Mouse (Mus musculus) A20 (cell line): ENCODE results near the gene Asb11.

Experiments used
- DNase-seq: peaks from one replicate; pipeline ENCODE4 v3.0.0-alpha.2; 2011; ENCODE audit warnings: low read depth, low spot score

The Asb11 gene

GRCm38 (mm10) chrX:164436709-164437108, at the start of gene Asb11:
Gene Asb11, plus strand, starts transcription at chrX:164436994.
- DNase-seq, result no peak

GRCm38 (mm10) chrX:164394091-164394490, 42.7 kb upstream of the Asb11 start:
- no peak for DNase-seq

- DNase-seq, result peak; percentile 20
These were observed 38.3 kb upstream of the Asb11 start for GRCm38 (mm10) chrX:164398456-164398855.

DNA sequence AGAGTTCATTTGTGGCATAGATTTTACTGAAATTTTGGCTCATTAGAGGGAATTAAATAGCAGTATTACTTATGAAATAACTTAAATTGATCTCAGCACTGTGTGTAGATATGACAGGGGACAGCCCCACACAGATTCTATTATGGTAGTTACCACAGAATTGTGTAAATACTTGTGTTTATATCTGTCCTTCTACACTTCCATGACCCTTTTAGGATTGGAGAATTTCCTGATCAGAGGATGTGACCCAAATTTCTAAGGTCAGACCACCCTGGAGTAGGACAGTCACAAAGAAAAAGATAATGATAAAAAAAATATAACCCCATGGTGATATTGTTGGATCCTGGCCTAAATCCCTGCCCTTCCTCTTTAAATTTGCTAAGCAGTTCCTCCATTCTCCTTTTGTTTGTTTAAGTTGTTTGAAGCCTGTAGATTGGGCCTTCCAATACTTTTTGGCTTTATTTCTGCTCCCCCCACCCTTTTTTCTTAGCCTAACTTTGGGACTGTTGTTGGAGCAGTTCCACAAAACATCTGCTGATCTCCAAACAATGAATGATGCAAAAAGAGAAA, 31.6 kb upstream of the Asb11 start:
- DNase-seq, result no peak

- DNase-seq, result no peak
These were observed 30.4 kb upstream of the Asb11 start for GRCm38 (mm10) chrX:164406133-164407022.

GRCm38 (mm10) chrX:164408301-164408927, 28.4 kb upstream of the Asb11 start:
- no peak for DNase-seq

DNA sequence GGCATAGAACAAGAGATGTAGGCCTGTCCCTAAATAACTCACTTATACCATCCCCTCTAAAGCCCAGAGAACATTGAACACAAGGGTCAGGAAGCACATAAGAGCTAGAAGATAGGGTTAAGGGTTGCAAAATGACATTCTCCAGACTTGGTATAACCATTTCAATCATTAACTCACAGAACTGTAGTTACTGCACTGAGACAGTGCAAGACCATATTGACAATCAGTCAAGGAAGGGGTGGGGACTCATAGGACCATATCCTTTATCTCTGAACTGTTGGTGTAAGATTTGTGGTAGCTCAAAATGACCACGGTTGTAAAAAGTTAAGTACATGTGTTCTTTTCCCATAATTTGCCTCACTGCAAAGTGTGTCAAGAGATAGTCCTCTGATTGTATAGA, 26.2 kb upstream of the Asb11 start:
- no peak for DNase-seq

DNA sequence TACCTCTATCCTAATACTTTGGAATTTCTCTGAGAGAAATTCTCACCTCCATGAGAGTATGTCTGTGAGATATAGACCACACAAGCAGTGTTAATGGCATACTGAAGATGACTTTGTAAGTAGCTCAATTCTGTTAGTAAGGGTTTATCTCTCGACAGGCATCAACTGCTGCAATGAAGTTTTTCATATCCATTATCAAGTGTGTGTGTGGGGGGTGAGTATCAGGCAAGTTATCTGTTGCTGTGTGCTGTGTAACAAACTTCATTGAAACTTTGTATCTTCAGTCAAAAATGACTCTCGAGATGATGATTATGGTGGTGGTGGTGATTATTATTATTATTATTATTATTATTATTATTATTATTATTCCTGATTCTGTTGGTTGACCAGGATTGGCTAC, 20.0 kb upstream of the Asb11 start:
- DNase-seq, result no peak

DNA sequence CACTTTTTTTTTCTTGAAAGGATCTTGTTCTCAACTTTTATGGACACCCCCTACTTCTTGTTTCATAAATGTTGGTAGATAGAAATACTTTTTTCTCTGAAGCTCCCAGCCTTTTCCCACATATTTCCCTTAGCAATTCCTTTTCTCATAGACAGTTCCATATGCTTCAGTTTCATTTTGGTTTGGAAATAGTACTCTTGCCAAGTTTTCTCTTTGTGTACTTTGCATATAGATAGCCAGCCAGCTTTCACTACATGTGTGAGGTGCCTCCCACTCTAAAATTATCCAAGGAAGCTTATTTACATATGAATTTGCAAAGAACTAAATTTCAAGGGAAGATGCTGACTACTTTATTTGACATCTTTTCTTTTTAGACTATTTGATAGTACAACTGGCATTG, 18.8 kb upstream of the Asb11 start:
- no peak for DNase-seq

GRCm38 (mm10) chrX:164419471-164419939, 17.3 kb upstream of the Asb11 start, which contains the start of gene Piga:
Gene Piga, plus strand, starts transcription at chrX:164419787.
- DNase-seq, result peak; percentile 93

DNA sequence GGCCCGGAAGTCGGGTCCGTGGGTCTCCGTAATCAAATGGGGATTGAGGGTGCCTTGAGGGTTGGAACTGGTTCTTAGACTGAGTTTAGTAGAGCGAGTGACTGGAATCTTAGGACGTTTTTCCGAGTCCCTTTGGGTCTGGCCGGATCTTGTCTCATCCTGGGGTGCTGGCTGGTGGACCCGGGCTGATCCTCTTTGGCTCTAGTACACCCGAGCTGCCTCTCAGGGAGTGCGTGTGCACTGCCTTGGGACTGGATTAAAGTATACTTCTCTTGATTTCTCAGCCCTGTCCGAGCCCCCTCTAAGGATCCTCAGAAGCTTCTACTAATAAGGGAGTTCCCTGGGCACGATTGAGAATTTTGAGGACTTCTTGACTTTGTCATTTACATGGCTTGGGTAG, 16.8 kb upstream of the Asb11 start:
- no peak for DNase-seq

DNA sequence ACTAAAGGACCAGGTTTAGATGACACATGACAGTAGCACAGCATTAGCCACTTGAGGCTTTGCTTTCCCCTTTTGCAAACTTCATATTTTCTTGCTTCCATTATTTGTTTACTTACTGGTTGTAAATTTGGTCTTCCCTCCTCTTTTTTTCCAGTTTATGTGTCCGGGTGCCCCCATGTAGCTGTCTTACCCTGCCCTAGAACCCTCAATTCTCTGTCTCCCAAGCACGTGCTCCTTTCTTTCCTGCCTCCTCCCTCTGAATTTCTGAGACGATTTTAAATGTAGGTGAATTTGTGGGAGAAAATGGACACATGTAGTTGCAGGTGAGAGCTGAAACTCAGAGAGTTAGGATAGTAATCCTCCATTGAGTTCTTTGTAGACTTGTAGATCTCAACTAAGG, 16.3 kb upstream of the Asb11 start:
- DNase-seq, result no peak

- DNase-seq, result no peak
These were observed 12.0 kb upstream of the Asb11 start for GRCm38 (mm10) chrX:164424821-164425220.

- no peak for DNase-seq
These were observed 9.5 kb upstream of the Asb11 start for GRCm38 (mm10) chrX:164427295-164427694.

DNA sequence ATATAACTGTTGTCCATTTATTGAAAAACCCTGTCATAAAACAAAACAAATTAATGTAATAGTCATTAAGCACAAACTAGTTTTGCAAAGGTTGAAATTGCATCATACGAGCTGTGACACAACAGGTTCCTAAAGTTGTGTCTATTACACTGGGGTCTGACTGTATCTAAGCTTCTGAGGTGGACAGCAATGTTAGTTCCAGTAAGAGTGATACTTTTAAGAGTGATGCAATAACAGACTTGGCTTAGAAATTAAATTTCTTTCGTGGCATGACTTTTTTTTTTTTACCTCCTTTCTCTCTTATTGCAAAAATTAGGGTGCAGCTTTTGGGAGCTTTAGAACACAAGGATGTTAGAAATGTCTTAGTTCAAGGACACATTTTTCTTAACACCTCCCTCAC, 8.6 kb upstream of the Asb11 start:
- no peak for DNase-seq

- DNase-seq, result no peak
These were observed 6.2 kb upstream of the Asb11 start for GRCm38 (mm10) chrX:164430621-164431020.

GRCm38 (mm10) chrX:164431133-164431532, 5.7 kb upstream of the Asb11 start:
- DNase-seq, result no peak

DNA sequence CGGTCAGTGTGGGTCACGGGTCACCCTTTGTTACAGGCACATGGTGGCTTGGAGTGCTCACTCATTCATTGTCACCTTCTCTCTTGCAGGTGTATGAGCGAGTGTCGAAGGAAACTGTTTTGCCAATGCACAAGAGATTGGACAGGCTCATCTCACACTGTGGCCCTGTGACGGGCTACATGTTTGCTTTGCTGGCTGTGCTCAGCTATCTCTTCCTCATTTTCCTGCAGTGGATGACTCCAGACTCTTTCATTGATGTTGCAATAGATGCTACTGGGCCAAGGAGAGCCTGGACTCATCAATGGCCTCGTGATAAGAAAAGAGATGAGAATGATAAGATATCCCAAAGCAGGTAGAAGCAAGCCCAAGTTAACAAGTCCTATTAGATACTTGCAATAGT, 5.3 kb upstream of the Asb11 start:
- no peak for DNase-seq

DNA sequence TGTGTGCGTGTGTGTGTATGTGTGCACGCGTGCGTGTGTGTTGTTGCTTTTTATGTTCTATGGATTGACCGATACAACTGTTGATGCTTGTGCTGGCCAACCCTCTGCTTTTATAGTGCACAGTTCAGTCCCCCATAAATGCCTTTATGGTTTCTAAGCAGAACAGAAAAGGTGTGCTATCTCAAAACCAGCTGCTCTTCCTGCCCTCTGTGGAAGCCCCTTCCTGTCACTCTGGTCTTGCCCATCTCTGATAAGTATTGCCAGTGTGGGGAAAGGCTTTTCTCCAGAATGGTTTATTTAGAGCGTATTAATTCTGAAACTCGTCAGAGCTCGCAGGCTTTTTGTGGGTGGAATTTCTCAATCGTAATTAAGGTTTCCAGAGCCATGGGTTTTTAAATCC, 4.1 kb upstream of the Asb11 start:
- no peak for DNase-seq

DNA sequence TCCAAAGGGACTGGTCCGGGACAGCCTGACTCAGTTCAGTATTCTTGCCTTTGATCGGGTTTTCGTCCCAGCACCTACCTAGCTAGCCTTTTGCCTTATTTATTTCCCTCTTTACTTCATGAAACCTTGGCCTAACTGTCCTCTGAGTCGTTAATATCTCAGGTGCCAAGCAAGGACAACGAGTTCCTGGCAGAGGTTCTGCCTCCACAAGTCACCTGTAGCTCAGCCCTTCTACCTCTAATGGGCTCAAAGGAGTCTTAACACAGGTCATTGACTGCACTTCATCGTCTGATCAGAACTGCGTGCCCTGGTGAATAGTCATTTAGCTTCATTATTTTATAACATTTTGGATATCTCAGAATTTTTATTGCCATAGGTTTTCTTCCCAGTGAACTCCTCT, 2.7 kb downstream of the Asb11 start:
- DNase-seq, result no peak

- no peak for DNase-seq
These were observed 3.3 kb downstream of the Asb11 start for GRCm38 (mm10) chrX:164440140-164440539.

DNA sequence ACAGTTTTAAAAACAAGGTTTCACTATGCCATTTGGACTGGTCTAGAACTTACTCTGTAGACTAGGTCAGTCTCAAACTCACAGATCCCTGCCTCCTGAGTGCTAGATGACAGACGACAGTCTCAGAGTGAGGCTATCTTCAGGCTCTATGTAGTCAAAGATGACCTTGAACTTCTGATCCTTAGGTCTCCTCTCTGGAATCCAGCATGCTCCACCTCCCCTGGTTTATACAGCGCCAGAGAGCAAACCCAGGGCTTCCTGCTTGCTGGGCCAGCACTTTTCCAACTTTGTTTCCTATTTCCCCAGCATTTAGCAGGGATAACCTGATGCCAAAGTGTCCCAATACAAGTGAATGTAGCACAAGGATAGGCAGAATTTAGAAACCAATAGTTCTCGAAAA, 3.9 kb downstream of the Asb11 start:
- no peak for DNase-seq

DNA sequence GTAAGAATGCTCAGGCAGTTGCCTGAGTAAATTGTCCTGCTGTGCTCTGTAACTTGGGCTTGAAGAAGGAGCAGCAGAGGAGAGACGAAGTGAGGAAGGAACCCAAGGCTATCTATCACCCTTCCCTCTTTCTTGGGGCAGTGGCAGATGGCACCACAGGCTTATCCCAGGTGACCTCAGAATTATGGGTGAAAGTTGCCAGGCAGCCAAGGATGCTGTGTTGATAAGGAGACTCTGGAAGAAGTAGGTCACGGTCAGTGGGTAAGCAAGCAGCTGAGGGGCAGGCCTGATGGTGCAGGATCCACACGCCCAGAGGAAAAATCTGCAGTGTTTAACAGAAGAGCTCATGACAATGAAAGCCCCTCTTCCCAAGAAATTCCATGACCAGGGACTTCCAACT, 4.5 kb downstream of the Asb11 start:
- no peak for DNase-seq
